Mouse (Mus musculus): ENCODE data around the gene Cyfip2. TPM values are rescaled to one million over a fixed set of nuclear protein-coding genes. Genes with fewer than 3 reads are reported as not detected.
A peak's percentile ranks its signal among the peaks of the same experiment; 100 is the strongest.

The Cyfip2 gene
- total RNA-seq, 4 experiments from 2014 or later = 481 to 545 (median 513) TPM

- DNase-seq (ENCODE audit: low spot score in 2 of 2) = peak in 1 of 2 experiments; percentile 79
Measured at GRCm38 (mm10) chr11:46236976-46237375, 75.7 kb downstream of the Cyfip2 start.

- peak; percentile 72 for DNase-seq (ENCODE audit: low spot score in 2 of 2)
Measured at GRCm38 (mm10) chr11:46235334-46235733, 77.3 kb downstream of the Cyfip2 start, which contains the start of gene Fndc9. TSS of gene Fndc9 (plus strand) at chr11:46235531.

GRCm38 (mm10) chr11:46233966-46234365 lies 78.7 kb downstream of the Cyfip2 start:
- peak in 1 of 2 experiments; percentile 37 for DNase-seq (ENCODE audit: low spot score in 2 of 2)

- DNase-seq (ENCODE audit: low spot score in 2 of 2) = no peak
Measured at GRCm38 (mm10) chr11:46232803-46233202, 79.9 kb downstream of the Cyfip2 start.

GRCm38 (mm10) chr11:46230184-46230583 lies 82.5 kb downstream of the Cyfip2 start:
- DNase-seq (ENCODE audit: low spot score in 2 of 2) = no peak

- DNase-seq (ENCODE audit: low spot score in 2 of 2) = no peak
Measured at GRCm38 (mm10) chr11:46225345-46225744, 87.3 kb downstream of the Cyfip2 start.

GRCm38 (mm10) chr11:46223575-46223974 lies 89.1 kb downstream of the Cyfip2 start:
- DNase-seq (ENCODE audit: low spot score in 2 of 2) = no peak

- no peak for DNase-seq (ENCODE audit: low spot score in 2 of 2)
Measured at GRCm38 (mm10) chr11:46220211-46220610, 92.4 kb downstream of the Cyfip2 start.

- DNase-seq (ENCODE audit: low spot score in 2 of 2) = no peak
Measured at GRCm38 (mm10) chr11:46219380-46219779, 93.3 kb downstream of the Cyfip2 start.

GRCm38 (mm10) chr11:46218584-46218983 lies 94.1 kb downstream of the Cyfip2 start:
- DNase-seq (ENCODE audit: low spot score in 2 of 2) = no peak

GRCm38 (mm10) chr11:46217686-46218085 lies 95.0 kb downstream of the Cyfip2 start:
- DNase-seq (ENCODE audit: low spot score in 2 of 2) = no peak

- DNase-seq (ENCODE audit: low spot score in 2 of 2) = peak in 1 of 2 experiments; percentile 44
Measured at GRCm38 (mm10) chr11:46216669-46217068, 96.0 kb downstream of the Cyfip2 start.

GRCm38 (mm10) chr11:46215354-46215753 lies 97.3 kb downstream of the Cyfip2 start:
- DNase-seq (ENCODE audit: low spot score in 2 of 2) = peak in 1 of 2 experiments; percentile 57

- DNase-seq (ENCODE audit: low spot score in 2 of 2) = no peak
Measured at GRCm38 (mm10) chr11:46214368-46215230, 98.1 kb downstream of the Cyfip2 start.

GRCm38 (mm10) chr11:46213844-46214243 lies 98.8 kb downstream of the Cyfip2 start:
- no peak for DNase-seq (ENCODE audit: low spot score in 2 of 2)

GRCm38 (mm10) chr11:46211858-46212257 lies 100.8 kb downstream of the Cyfip2 start:
- DNase-seq (ENCODE audit: low spot score in 2 of 2) = no peak

- peak in 1 of 2 experiments; percentile 41 for DNase-seq (ENCODE audit: low spot score in 2 of 2)
Measured at GRCm38 (mm10) chr11:46209884-46210283, 102.8 kb downstream of the Cyfip2 start.

GRCm38 (mm10) chr11:46205639-46206409 lies 106.8 kb downstream of the Cyfip2 start:
- DNase-seq (ENCODE audit: low spot score in 2 of 2) = no peak

GRCm38 (mm10) chr11:46204841-46205240 lies 107.8 kb downstream of the Cyfip2 start:
- no peak for DNase-seq (ENCODE audit: low spot score in 2 of 2)

GRCm38 (mm10) chr11:46202547-46202887 lies 110.1 kb downstream of the Cyfip2 start:
- DNase-seq (ENCODE audit: low spot score in 2 of 2) = no peak

- DNase-seq (ENCODE audit: low spot score in 2 of 2) = peak; percentile 66 to 76
Measured at GRCm38 (mm10) chr11:46201636-46202546, 110.8 kb downstream of the Cyfip2 start.
